Comparison of ENCODE assay signal across 9 mouse cellular contexts in the genomic region with DNA sequence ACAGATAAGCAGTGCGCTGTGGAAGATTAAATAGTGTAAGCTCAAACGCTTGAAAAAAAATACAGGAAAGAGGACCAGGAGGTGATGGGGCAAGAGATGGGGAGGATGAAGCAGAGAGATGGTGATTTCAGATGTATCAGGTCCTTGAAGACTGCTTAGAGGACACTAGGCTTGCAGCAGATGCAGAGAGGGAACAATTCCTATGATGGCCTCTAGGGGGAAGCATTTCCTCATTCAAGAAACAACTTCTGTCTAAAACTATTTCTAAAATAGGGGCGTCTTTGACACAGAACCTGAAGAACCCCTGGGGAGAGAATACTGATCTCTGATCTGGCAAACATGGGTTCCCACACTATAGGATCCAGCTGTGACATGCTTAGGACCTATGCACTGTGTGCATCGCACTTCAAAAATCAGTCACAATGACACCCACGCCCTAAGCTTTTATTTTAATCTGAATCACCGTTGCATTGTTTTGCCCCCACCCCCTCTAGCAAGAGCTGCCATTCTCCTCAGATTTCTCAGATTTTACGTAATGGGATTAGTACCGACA. TPM values are rescaled to one million over a fixed set of nuclear protein-coding genes. Genes with fewer than 3 reads are reported as not detected.
A peak's percentile ranks its signal among the peaks of the same experiment; 100 is the strongest.
DNase-seq lines count a peak whose midpoint lies in the region; ATAC-seq lines count a peak whose summit lies in the region.
"Had no signal": no experiment of that assay in that cellular context is flagged by ENCODE, and none has a peak within 500 bp of the region (broad histone marks: within the 10 kb centered on the region; RNA-seq: fewer than 3 reads in every experiment).

No protein-coding gene starts in this region.

- peaks cover 17% of the 10 kb centered on the region for H3K27me3 ChIP-seq in heart, embryonic 10.5 days (ENCODE audit: insufficient read depth, poor library complexity, severe bottlenecking)
- no peaks in the 10 kb centered on the region for H3K27me3 ChIP-seq in midbrain, embryonic 15.5 days (replicated peaks)

- ATAC-seq in midbrain, embryonic 15.5 days (replicated peaks), result peak; percentile 75
- ATAC-seq in activated CD4-positive, CD25-positive, alpha-beta regulatory T cell, adult 4 months, result no peak

- intact Hi-C loops in heart, postnatal 14 days (cut with DNase I), result loop anchor here (1.0 to 10.0 kb wide), 3 partner anchors 50 to 510 kb away; no protein-coding TSS in a partner anchor

- no peak overlapping the region for H3K4me3 ChIP-seq in heart, embryonic 10.5 days
- no peak overlapping the region for H3K4me3 ChIP-seq in midbrain, embryonic 15.5 days
- H3K4me3 ChIP-seq: lung, embryonic 15.5 days had no signal

- peak; percentile 21 to 68 for DNase-seq in heart, postnatal 14 days
- DNase-seq in heart, embryonic 10.5 days (ENCODE audit: low spot score), result no peak
- DNase-seq in ES-CJ7 (ENCODE audit: low read depth, low spot score), result peak; percentile 71
- peak; percentile 79 to 82 for DNase-seq in cerebellum, postnatal 14 days
- DNase-seq in frontal cortex, postnatal 36 days (ENCODE audit: low spot score in 2 of 2), result peak; percentile 44 to 80
- peak; percentile 60 to 72 for DNase-seq in layer of hippocampus, postnatal 10 days (ENCODE audit: low spot score in 2 of 2)

- no peak overlapping the region for H3K9ac ChIP-seq in midbrain, embryonic 15.5 days
- H3K9ac ChIP-seq: lung, embryonic 15.5 days had no signal

- H3K9me3 ChIP-seq in heart, embryonic 10.5 days, result no peaks in the 10 kb centered on the region
- H3K9me3 ChIP-seq in midbrain, embryonic 15.5 days, result no peaks in the 10 kb centered on the region
- H3K9me3 ChIP-seq: lung, embryonic 15.5 days had no signal

- H3K36me3 ChIP-seq in heart, embryonic 10.5 days, result no peaks in the 10 kb centered on the region
- no peaks in the 10 kb centered on the region for H3K36me3 ChIP-seq in midbrain, embryonic 15.5 days (replicated peaks)
- H3K36me3 ChIP-seq: lung, embryonic 15.5 days had no signal

- no peak overlapping the region for H3K27ac ChIP-seq in heart, embryonic 10.5 days
- no peak overlapping the region for H3K27ac ChIP-seq in midbrain, embryonic 15.5 days
- H3K27ac ChIP-seq: lung, embryonic 15.5 days had no signal

- H3K4me2 ChIP-seq in midbrain, embryonic 15.5 days, result no peak overlapping the region
- H3K4me2 ChIP-seq: lung, embryonic 15.5 days had no signal

- no peaks in the 10 kb centered on the region for H3K4me1 ChIP-seq in heart, embryonic 10.5 days
- H3K4me1 ChIP-seq in midbrain, embryonic 15.5 days, result peaks cover 5% of the 10 kb centered on the region; the same call in 1 of the 2 replicates
- H3K4me1 ChIP-seq: lung, embryonic 15.5 days had no signal

- 27% methylated on average over 8 of the region's 8 CpGs for WGBS in heart, embryonic 10.5 days
- WGBS in midbrain, embryonic 15.5 days, result 25% methylated on average over 8 of the region's 8 CpGs

RNA-seq across cellular contexts. Expression of gene Syt13, which starts 10.5 kb away (rescaled TPM):
- under 1 TPM; 0.36 to 0.95 TPM for total RNA-seq in heart, postnatal 14 days (2021)
- polyA plus RNA-seq in heart, embryonic 10.5 days (2016; fragmentation: Nextera tagmentation; extraction: Ambion mirVana), result 0.92 and 1.2 TPM in 2 replicates
- total RNA-seq in layer of hippocampus, postnatal 10 days (2021), result 10 to 100 TPM; 88.5 to 89.7 TPM
- 85.8 and 88.7 TPM in 2 replicates for polyA plus RNA-seq in midbrain, embryonic 15.5 days (2015; fragmentation: Nextera tagmentation; extraction: Ambion mirVana)
- polyA plus RNA-seq in activated CD4-positive, CD25-positive, alpha-beta regulatory T cell, adult 4 months (2017; shearing (Covaris generic)), result not detected

Comparison
In these comparisons a context has a peak if more than half of its experiments do, and no peak if none do; other contexts are left out.
1. RNA of gene Syt13, which starts 10.5 kb away (polyA plus RNA-seq): 85.8 to 88.7 TPM in midbrain, embryonic 15.5 days; 0.92 to 1.2 TPM in heart, embryonic 10.5 days and not detected in activated CD4-positive, CD25-positive, alpha-beta regulatory T cell, adult 4 months; every median in the first group is over 10 times any median in the second.